Mouse (Mus musculus) spleen, adult 2 months (tissue): ENCODE measurements at regions not wholly inside any gene's neighbourhood (a gene's known extent, or its start where the extent isn't known, plus 50 kb on each side); places are given as distances from the start of the nearest gene placed in this dataset.

Experiments
- CTCF ChIP-seq: fragments of 200-500 bp; IDR thresholded peaks from 2 replicates; pipeline ENCODE4 v1.5.1; 2011; ENCODE audit warnings: mild to moderate bottlenecking, inconsistent platforms; ENCODE audit not compliant: insufficient read depth, insufficient read length, insufficient replicate concordance; ENCODE audit errors: extremely low read depth
- POLR2A ChIP-seq: fragments of 200-500 bp; IDR thresholded peaks from 2 replicates; pipeline ENCODE4 v1.6.1; 2011; ENCODE audit warnings: low read depth, low read length, inconsistent platforms

GRCm38 (mm10) chr7:133202092-133202880 lies 78.1 kb upstream of the Ctbp2 start:
- TF ChIP-seq CTCF, result no peak
- no peak for TF ChIP-seq POLR2A
